In genomic region chr9:37526443-37527395, GRCm38 (mm10) we compare ENCODE assay signal across 8 mouse cellular contexts. TPM values are rescaled to one million over a fixed set of nuclear protein-coding genes. Genes with fewer than 3 reads are reported as not detected.
DNase-seq lines count a peak whose midpoint lies in the region; ATAC-seq and TF ChIP-seq lines count a peak whose summit lies in the region.

No protein-coding gene starts in this region.

- TF ChIP-seq CTCF in CH12.LX (conservative IDR thresholded peaks at IDR 0.05 in 1 of 2, IDR thresholded peaks at IDR 0.05 in 1 of 2; ENCODE audit: low read depth in 2 of 2, low read length in 2 of 2): peak in 1 of 2 experiments; percentile 19; a peak in 1 of 4 replicates

- no peak for TF ChIP-seq POLR2A in CH12.LX (IDR thresholded peaks at IDR 0.05; ENCODE audit: low read depth, low read length)

- peaks cover 4 to 24% of the 10 kb centered on the region in 2 experiments for H3K36me3 ChIP-seq in CH12.LX (replicated peaks in 1 of 2; ENCODE audit: control insufficient read depth in 1 of 2, insufficient read depth in 1 of 2, low read length in 1 of 2)
- H3K36me3 ChIP-seq in ES-E14 (ENCODE audit: control insufficient read depth, insufficient read depth, low read length, poor library complexity, severe bottlenecking): peaks cover 11% of the 10 kb centered on the region
- H3K36me3 ChIP-seq in heart, embryonic 12.5 days: peaks cover 18% of the 10 kb centered on the region
- H3K36me3 ChIP-seq in midbrain, embryonic 11.5 days (ENCODE audit: control insufficient read depth, insufficient read depth, low read length): peaks cover 5% of the 10 kb centered on the region

- H3K4me1 ChIP-seq in CH12.LX (ENCODE audit: control insufficient read depth in 1 of 2, insufficient read depth in 2 of 2) (peaks cover 14 to 35% of the 10 kb centered on the region in 2 experiments), ES-E14 (ENCODE audit: control insufficient read depth in 2 of 2, insufficient read depth in 2 of 2, low read length in 2 of 2, poor library complexity in 1 of 2) (peaks cover 2 to 16% of the 10 kb centered on the region in 2 experiments; a peak in 2 of 4 replicates)
- peaks cover 38% of the 10 kb centered on the region for H3K4me1 ChIP-seq in heart, embryonic 12.5 days (replicated peaks)
- peaks cover 15% of the 10 kb centered on the region for H3K4me1 ChIP-seq in midbrain, embryonic 11.5 days (ENCODE audit: control insufficient read depth, insufficient read depth, low read length)

- no peaks in the 10 kb centered on the region for H3K79me2 ChIP-seq in CH12.LX (replicated peaks; ENCODE audit: control insufficient read depth, extremely low read depth, insufficient read depth, poor library complexity, severe bottlenecking)

- H3K27ac ChIP-seq in CH12.LX (ENCODE audit: insufficient read depth, low read depth) (no peak overlapping the region), ES-E14 (ENCODE audit: insufficient read depth, low read depth, low read length, poor library complexity, severe bottlenecking) (no peak overlapping the region)
- no peak overlapping the region for H3K27ac ChIP-seq in heart, embryonic 12.5 days (ENCODE audit: poor library complexity, severe bottlenecking)
- H3K27ac ChIP-seq in midbrain, embryonic 11.5 days (ENCODE audit: low read depth, low read length): no peak overlapping the region

- no peaks in the 10 kb centered on the region for H3K27me3 ChIP-seq in CH12.LX (replicated peaks)
- H3K27me3 ChIP-seq in heart, embryonic 12.5 days (replicated peaks): peaks cover 17% of the 10 kb centered on the region
- peaks cover 51% of the 10 kb centered on the region for H3K27me3 ChIP-seq in midbrain, embryonic 11.5 days (ENCODE audit: control insufficient read depth, insufficient read depth, low read length)

- no peaks in the 10 kb centered on the region for H3K9me3 ChIP-seq in CH12.LX (replicated peaks; ENCODE audit: low read length)
- no peaks in the 10 kb centered on the region for H3K9me3 ChIP-seq in ES-E14 (ENCODE audit: control insufficient read depth, insufficient read depth, low read depth, low read length)
- H3K9me3 ChIP-seq in heart, embryonic 12.5 days (replicated peaks): no peaks in the 10 kb centered on the region
- peaks cover 3% of the 10 kb centered on the region; the same call in 1 of the 2 replicates for H3K9me3 ChIP-seq in midbrain, embryonic 11.5 days (ENCODE audit: control insufficient read depth, low read length)

- ATAC-seq in heart, embryonic 12.5 days (ENCODE audit: insufficient number of reproducible peaks, low FRiP score): no peak
- ATAC-seq in midbrain, embryonic 11.5 days (ENCODE audit: low FRiP score): peak; percentile 17; the same call in 1 of the 2 replicates

- dilution Hi-C loops in CH12.LX (cut with MboI; ENCODE audit: extremely low pct_ligation_motif_present, extremely low pct_unique_long_range_greater_than_20kb, low sequenced_read_pairs): no loop called here

- H3K4me2 ChIP-seq in CH12.LX (ENCODE audit: insufficient read depth, low read depth, poor library complexity, severe bottlenecking): no peak overlapping the region
- peak overlapping the region; percentile 86 for H3K4me2 ChIP-seq in heart, embryonic 12.5 days
- peak overlapping the region; percentile 19; the same call in 1 of the 2 replicates for H3K4me2 ChIP-seq in midbrain, embryonic 11.5 days

- H3K4me3 ChIP-seq in CH12.LX (replicated peaks in 1 of 3; ENCODE audit: low read depth in 2 of 3, low read length in 2 of 3, poor library complexity in 1 of 3) (no peak overlapping the region), ES-E14 (ENCODE audit: insufficient read depth in 1 of 2, low read depth in 1 of 2, low read length in 2 of 2, poor library complexity in 1 of 2, severe bottlenecking in 1 of 2) (peak overlapping the region; percentile 48 to 55)
- H3K4me3 ChIP-seq in heart, embryonic 12.5 days: peak overlapping the region; percentile 49
- H3K4me3 ChIP-seq in midbrain, embryonic 11.5 days (ENCODE audit: low read depth, low read length): no peak overlapping the region

- TF ChIP-seq RAD21 in CH12.LX (IDR thresholded peaks at IDR 0.05; ENCODE audit: low read depth, low read length): no peak

- DNase-seq in CH12.LX (ENCODE audit: extremely low read depth) (no peak), ES-E14 (ENCODE audit: low read depth, low spot score) (no peak)
- peak; percentile 35 to 46 for DNase-seq in kidney, postnatal 25 days
- peak; percentile 92 for DNase-seq in midbrain, embryonic 11.5 days (ENCODE audit: low spot score, missing footprints)
- DNase-seq in layer of hippocampus, adult 9-11 months: no peak
- no peak for DNase-seq in left cerebral cortex, adult 11 months (ENCODE audit: low spot score)
- no peak for DNase-seq in thymus, postnatal 14 days

- H3K9ac ChIP-seq in CH12.LX (ENCODE audit: insufficient read depth, low read depth) (no peak overlapping the region), ES-E14 (ENCODE audit: insufficient read depth, low read depth, low read length, poor library complexity, severe bottlenecking) (peak overlapping the region; percentile 44; the same call in 1 of the 2 replicates)
- H3K9ac ChIP-seq in heart, embryonic 12.5 days: peak overlapping the region; percentile 73
- H3K9ac ChIP-seq in midbrain, embryonic 11.5 days (ENCODE audit: low read length): no peak overlapping the region

- TF ChIP-seq EP300 in CH12.LX (IDR thresholded peaks at IDR 0.05; ENCODE audit: low read length): no peak

- in situ Hi-C loops in CH12.LX (cut with MboI; ENCODE audit: low pct_ligation_motif_present, low pct_unique_long_range_greater_than_20kb, low sequenced_read_pairs): no loop called here
- in situ Hi-C loops in ES-E14 (cut with MboI; ENCODE audit: low sequenced_read_pairs in 2 of 2, unreplicated experiment in 2 of 2): no loop called here

- 24% methylated on average over 21 of the region's 21 CpGs for WGBS in heart, embryonic 12.5 days
- WGBS in midbrain, embryonic 11.5 days: 20% methylated on average over 21 of the region's 21 CpGs

TF ChIP-seq in CH12.LX, 34 proteins besides CTCF, POLR2A, EP300 and RAD21:
- TF ChIP-seq SMC3 (IDR thresholded peaks at IDR 0.05; ENCODE audit: low read depth, low read length) (peak; percentile 15; the same call in 1 of the 2 replicates), SIN3A (IDR thresholded peaks at IDR 0.05; ENCODE audit: low read length) (no peak)

TF ChIP-seq in ES-E14, 5 proteins besides CTCF, POLR2A, EP300 and RAD21:
- no peak for TF ChIP-seq ZC3H11A (IDR thresholded peaks at IDR 0.05; ENCODE audit: borderline replicate concordance, low read depth, low read length)
- TF ChIP-seq CHD2 (IDR thresholded peaks at IDR 0.05; ENCODE audit: low read depth, low read length): no peak
- no peak for TF ChIP-seq MAFK (IDR thresholded peaks at IDR 0.05; ENCODE audit: insufficient read depth, low read depth, low read length)
- no peak for TF ChIP-seq ZNF384 (IDR thresholded peaks at IDR 0.05; ENCODE audit: low read depth, low read length)
- no peak for TF ChIP-seq HCFC1 (IDR thresholded peaks at IDR 0.05; ENCODE audit: borderline replicate concordance, insufficient read depth, low read length)
TF ChIP-seq in ES-E14: peak in this region for 0.

RNA-seq across cellular contexts. Expression of gene Esam, which starts 1.2 kb away (rescaled TPM):
- total RNA-seq in CH12.LX (2012; rRNA removed) (0.08 and 0.21 TPM in 2 replicates), CH12.LX (2014; rRNA removed) (0.24 and 0.42 TPM in 2 replicates), ES-E14 (2012; rRNA removed) (6.5 and 6.9 TPM in 2 replicates)
- polyA plus RNA-seq in CH12.LX (2012; ENCODE audit: insufficient read length, low read depth): 0.18 and 0.37 TPM in 2 replicates
- 54.6 and 59.8 TPM in 2 replicates for polyA plus RNA-seq in heart, embryonic 12.5 days (2016; fragmentation: Nextera tagmentation; extraction: Ambion mirVana)
- polyA plus RNA-seq in midbrain, embryonic 11.5 days (2014; fragmentation: Nextera tagmentation; extraction: Ambion mirVana): 25.1 and 29.6 TPM in 2 replicates

RNA-seq across cellular contexts. Expression of gene Vsig2, which starts 12.3 kb away (rescaled TPM):
- not detected in 2 replicates for total RNA-seq in CH12.LX (2012; rRNA removed)
- not detected in 2 replicates for total RNA-seq in CH12.LX (2014; rRNA removed)
- not detected in 2 replicates for polyA plus RNA-seq in CH12.LX (2012; ENCODE audit: insufficient read length, low read depth)
- total RNA-seq in ES-E14 (2012; rRNA removed): 4.8 and 6.7 TPM in 2 replicates
- polyA plus RNA-seq in heart, embryonic 12.5 days (2016; fragmentation: Nextera tagmentation; extraction: Ambion mirVana): 1.6 and 1.9 TPM in 2 replicates
- polyA plus RNA-seq in midbrain, embryonic 11.5 days (2014; fragmentation: Nextera tagmentation; extraction: Ambion mirVana): 0.44 TPM in 1 of 2 replicates, not detected in the other

RNA-seq across cellular contexts. Expression of gene Nrgn, which starts 26.0 kb away (rescaled TPM):
- total RNA-seq in CH12.LX (2012; rRNA removed) (0.42 and 0.50 TPM in 2 replicates), CH12.LX (2014; rRNA removed) (not detected in 2 replicates), ES-E14 (2012; rRNA removed) (0.40 and 0.63 TPM in 2 replicates)
- polyA plus RNA-seq in CH12.LX (2012; ENCODE audit: insufficient read length, low read depth): 3.6 and 4.1 TPM in 2 replicates
- 7.4 and 11.3 TPM in 2 replicates for polyA plus RNA-seq in heart, embryonic 12.5 days (2016; fragmentation: Nextera tagmentation; extraction: Ambion mirVana)
- polyA plus RNA-seq in midbrain, embryonic 11.5 days (2014; fragmentation: Nextera tagmentation; extraction: Ambion mirVana): 2.5 and 2.9 TPM in 2 replicates

RNA-seq across cellular contexts. Expression of gene Siae, which starts 28.8 kb away (rescaled TPM):
- total RNA-seq in CH12.LX (2012; rRNA removed): 5.7 and 8.6 TPM in 2 replicates
- total RNA-seq in CH12.LX (2014; rRNA removed): 5.9 and 6.2 TPM in 2 replicates
- polyA plus RNA-seq in CH12.LX (2012; ENCODE audit: insufficient read length, low read depth): 7.4 and 7.9 TPM in 2 replicates
- total RNA-seq in ES-E14 (2012; rRNA removed): 8.5 and 13.7 TPM in 2 replicates
- 11.1 and 11.4 TPM in 2 replicates for polyA plus RNA-seq in heart, embryonic 12.5 days (2016; fragmentation: Nextera tagmentation; extraction: Ambion mirVana)
- polyA plus RNA-seq in midbrain, embryonic 11.5 days (2014; fragmentation: Nextera tagmentation; extraction: Ambion mirVana): 7.7 and 8.5 TPM in 2 replicates

RNA-seq across cellular contexts. Expression of gene Msantd2, which starts 37.6 kb away (rescaled TPM):
- total RNA-seq in CH12.LX (2012; rRNA removed) (14.2 and 16.8 TPM in 2 replicates), CH12.LX (2014; rRNA removed) (13.8 and 15.5 TPM in 2 replicates), ES-E14 (2012; rRNA removed) (66.9 and 81.3 TPM in 2 replicates)
- 9.5 and 11.9 TPM in 2 replicates for polyA plus RNA-seq in CH12.LX (2012; ENCODE audit: insufficient read length, low read depth)
- 21.7 and 28.2 TPM in 2 replicates for polyA plus RNA-seq in heart, embryonic 12.5 days (2016; fragmentation: Nextera tagmentation; extraction: Ambion mirVana)
- polyA plus RNA-seq in midbrain, embryonic 11.5 days (2014; fragmentation: Nextera tagmentation; extraction: Ambion mirVana): 35.8 and 36.4 TPM in 2 replicates

Comparison
In these comparisons a context has a peak if more than half of its experiments do, and no peak if none do; other contexts are left out.
1. DNase-seq: peak in kidney, postnatal 25 days (2 of 2) and midbrain, embryonic 11.5 days (single experiment); none in CH12.LX (single experiment), ES-E14 (single experiment), layer of hippocampus, adult 9-11 months (single experiment), left cerebral cortex, adult 11 months (single experiment) and thymus, postnatal 14 days (single experiment).
2. H3K4me3 ChIP-seq: peak in ES-E14 (2 of 2) and heart, embryonic 12.5 days (single experiment); none in CH12.LX (0 of 3) and midbrain, embryonic 11.5 days (single experiment).
3. H3K9ac ChIP-seq: peak in ES-E14 (single experiment) and heart, embryonic 12.5 days (single experiment); none in CH12.LX (single experiment) and midbrain, embryonic 11.5 days (single experiment).
4. RNA of gene Esam, which starts 1.2 kb away (polyA plus RNA-seq): 54.6 to 59.8 TPM in heart, embryonic 12.5 days and 25.1 to 29.6 TPM in midbrain, embryonic 11.5 days; 0.18 to 0.37 TPM in CH12.LX; every median in the first group is over 10 times any median in the second.